Mouse (Mus musculus) ZHBTc4 (cell line): ENCODE data around the gene Zfp735.

ENCODE experiments used
- DNase-seq: peaks from one replicate; pipeline ENCODE4 v3.0.0-alpha.2; 2011; ENCODE audit warnings: low read depth, low spot score

The Zfp735 gene

GRCm38 (mm10) chr11:73688478-73688877 is at the start of gene Zfp735:
Gene Zfp735, plus strand, starts transcription at chr11:73688778.
- no peak for DNase-seq

- no peak for DNase-seq
Measured at GRCm38 (mm10) chr11:73759115-73759514, 70.5 kb downstream of the Zfp735 start.
